8 mouse cellular contexts compared by ENCODE assay signal in genomic region chr17:72603118-72603885, GRCm38 (mm10). TPM values are rescaled to one million over a fixed set of nuclear protein-coding genes. Genes with fewer than 3 reads are reported as not detected.
DNase-seq lines count a peak whose midpoint lies in the region; ATAC-seq and TF ChIP-seq lines count a peak whose summit lies in the region.

No protein-coding gene starts in this region.

- WGBS in hindbrain, embryonic 12.5 days: 1% methylated on average over 40 of the region's 40 CpGs

- no peak for TF ChIP-seq CTCF in Patski (IDR thresholded peaks at IDR 0.05)

- POLR2A ChIA-PET in Patski (lab: Charles Lee): no interaction called here

- peaks cover 22% of the 10 kb centered on the region for H3K4me1 ChIP-seq in hindbrain, embryonic 12.5 days

- H3K27me3 ChIP-seq in Patski: peaks cover 41% of the 10 kb centered on the region
- H3K27me3 ChIP-seq in hindbrain, embryonic 12.5 days: peaks cover 32% of the 10 kb centered on the region

- CTCF ChIA-PET in Patski (lab: Charles Lee): no interaction called here

- in situ Hi-C loops in Patski (cut with MboI; ENCODE audit: low pct_unique_long_range_greater_than_20kb): loop anchor here (5.0 to 10.0 kb wide), 2 partner anchors 184 to 639 kb away; no protein-coding TSS in a partner anchor

- H3K9me3 ChIP-seq in hindbrain, embryonic 12.5 days (replicated peaks): no peaks in the 10 kb centered on the region

- peak; percentile 95 for ATAC-seq in Patski
- ATAC-seq in hindbrain, embryonic 12.5 days (ENCODE audit: low FRiP score): peak; percentile 33; the same call in 1 of the 2 replicates

- peak overlapping the region; percentile 54 for H3K9ac ChIP-seq in hindbrain, embryonic 12.5 days

- peak; percentile 19 for DNase-seq in Patski (ENCODE audit: low read depth, low spot score)
- peak; percentile 33 to 47 for DNase-seq in cerebellum, postnatal 25 days
- peak; percentile 45 to 53 for DNase-seq in frontal cortex, postnatal 36 days (ENCODE audit: low spot score in 2 of 2)
- DNase-seq in layer of hippocampus, postnatal 14 days (ENCODE audit: low spot score in 2 of 2): peak; percentile 43 to 55
- peak; percentile 87 for DNase-seq in lung, postnatal 10 days
- DNase-seq in retina, embryonic 14.5 days (ENCODE audit: low spot score): peak; percentile 87
- peak; percentile 60 for DNase-seq in urinary bladder, postnatal 10 days (ENCODE audit: low spot score)

- peak overlapping the region; percentile 96 for H3K4me2 ChIP-seq in hindbrain, embryonic 12.5 days (replicated peaks)

- H3K4me3 ChIP-seq in hindbrain, embryonic 12.5 days: peak overlapping the region; percentile 54

- no peak overlapping the region for H3K27ac ChIP-seq in hindbrain, embryonic 12.5 days

- H3K36me3 ChIP-seq in hindbrain, embryonic 12.5 days: no peaks in the 10 kb centered on the region

RNA-seq across cellular contexts. Expression of gene Alk, which starts 1.1 kb away (rescaled TPM):
- 0.09 TPM for polyA plus RNA-seq in Patski (2021)
- polyA plus RNA-seq in hindbrain, embryonic 12.5 days (2016; fragmentation: Nextera tagmentation; extraction: Ambion mirVana): 2.2 and 2.5 TPM in 2 replicates
- 1 to 10 TPM; 6.7 to 7.3 TPM for total RNA-seq in layer of hippocampus, postnatal 14 days (2021)

Comparison
In these comparisons a context has a peak if more than half of its experiments do, and no peak if none do; other contexts are left out.
1. DNase-seq: peak in every context shown above with its lines; median percentile 87 in lung, postnatal 10 days; 87 in retina, embryonic 14.5 days; 60 in urinary bladder, postnatal 10 days; 49 in frontal cortex, postnatal 36 days; 49 in layer of hippocampus, postnatal 14 days; 40 in cerebellum, postnatal 25 days; 19 in Patski.